Mouse (Mus musculus): ENCODE data around the gene Usp13. TPM values are rescaled to one million over a fixed set of nuclear protein-coding genes. Genes with fewer than 3 reads are reported as not detected.

Gene Usp13
- polyA plus RNA-seq, 1 experiment = 2.6 TPM

DNA sequence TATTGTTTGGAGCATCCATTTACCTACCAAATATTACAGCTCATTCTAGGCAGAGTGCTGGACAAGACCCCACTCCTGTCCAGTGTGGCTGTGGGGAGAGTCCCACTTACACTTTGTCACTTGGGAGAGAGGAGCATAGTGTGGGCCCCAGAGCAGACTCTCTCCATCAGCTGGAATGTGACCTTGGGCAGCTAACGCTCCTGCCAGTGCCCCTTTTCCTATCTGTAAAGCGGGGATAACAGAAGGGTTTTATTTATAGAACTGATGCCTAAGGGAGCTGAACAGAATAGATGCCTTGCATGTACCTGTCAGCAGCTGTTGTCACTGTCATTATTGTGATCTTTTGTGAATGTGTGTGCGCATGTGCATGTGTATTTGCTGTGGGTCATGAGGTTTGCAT, 91.1 kb downstream of the Usp13 start:
- H3K27me3 ChIP-seq (ENCODE audit: control insufficient read depth, insufficient read depth, low read length) = no peaks in the 10 kb centered on the region
- 100% methylated on average over 3 of the region's 3 CpGs for WGBS
- TF ChIP-seq CTCF (IDR thresholded peaks at IDR 0.05; ENCODE audit: borderline replicate concordance, control insufficient read depth, extremely low read depth, insufficient read depth, low read length, poor library complexity) (no peak), POLR2A (IDR thresholded peaks at IDR 0.05; ENCODE audit: control insufficient read depth, extremely low read depth, insufficient read depth, low read length, poor library complexity) (no peak)
- no peaks in the 10 kb centered on the region for H3K4me1 ChIP-seq (replicated peaks; ENCODE audit: control insufficient read depth, insufficient read depth, low read length)
- H3K4me3 ChIP-seq (ENCODE audit: control insufficient read depth, insufficient read depth, low read length) = no peak overlapping the region
- no peaks in the 10 kb centered on the region for H3K36me3 ChIP-seq (ENCODE audit: control insufficient read depth, insufficient read depth, low read length)
- H3K27ac ChIP-seq (ENCODE audit: control insufficient read depth, insufficient read depth, low read length) = no peak overlapping the region
- no peak for DNase-seq

DNA sequence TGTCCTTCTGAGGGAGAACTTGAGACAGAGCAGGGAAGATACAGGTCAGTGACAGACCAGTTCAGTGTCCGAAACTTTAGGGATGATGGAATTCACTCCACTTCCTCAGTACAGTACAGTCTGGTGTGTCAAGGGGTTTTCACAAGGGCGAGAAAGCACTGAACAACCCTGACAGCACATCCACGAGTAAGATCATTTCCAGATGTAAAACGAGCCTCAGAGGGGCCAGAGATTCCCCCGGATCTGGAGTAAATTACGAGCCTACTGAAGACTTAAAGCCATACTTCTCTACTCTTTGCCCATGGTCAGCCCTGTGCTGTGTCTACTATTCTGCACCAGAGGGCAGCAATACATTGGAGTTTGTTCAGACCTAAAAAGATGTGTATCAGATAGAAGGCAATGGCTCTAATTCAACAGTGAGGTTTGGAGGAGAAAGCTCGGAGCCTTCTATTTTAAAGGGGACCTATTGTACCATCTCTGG, 92.8 kb downstream of the Usp13 start:
- TF ChIP-seq POLR2A (IDR thresholded peaks at IDR 0.05; ENCODE audit: control insufficient read depth, extremely low read depth, insufficient read depth, low read length, poor library complexity) (no peak), CTCF (IDR thresholded peaks at IDR 0.05; ENCODE audit: borderline replicate concordance, control insufficient read depth, extremely low read depth, insufficient read depth, low read length, poor library complexity) (no peak)
- no peak overlapping the region for H3K4me3 ChIP-seq (ENCODE audit: control insufficient read depth, insufficient read depth, low read length)
- H3K36me3 ChIP-seq (ENCODE audit: control insufficient read depth, insufficient read depth, low read length) = no peaks in the 10 kb centered on the region
- WGBS = 80% methylated on average over 7 of the region's 7 CpGs
- DNase-seq = no peak
- H3K27ac ChIP-seq (ENCODE audit: control insufficient read depth, insufficient read depth, low read length) = no peak overlapping the region
- H3K27me3 ChIP-seq (ENCODE audit: control insufficient read depth, insufficient read depth, low read length) = no peaks in the 10 kb centered on the region
- no peaks in the 10 kb centered on the region for H3K4me1 ChIP-seq (replicated peaks; ENCODE audit: control insufficient read depth, insufficient read depth, low read length)

DNA sequence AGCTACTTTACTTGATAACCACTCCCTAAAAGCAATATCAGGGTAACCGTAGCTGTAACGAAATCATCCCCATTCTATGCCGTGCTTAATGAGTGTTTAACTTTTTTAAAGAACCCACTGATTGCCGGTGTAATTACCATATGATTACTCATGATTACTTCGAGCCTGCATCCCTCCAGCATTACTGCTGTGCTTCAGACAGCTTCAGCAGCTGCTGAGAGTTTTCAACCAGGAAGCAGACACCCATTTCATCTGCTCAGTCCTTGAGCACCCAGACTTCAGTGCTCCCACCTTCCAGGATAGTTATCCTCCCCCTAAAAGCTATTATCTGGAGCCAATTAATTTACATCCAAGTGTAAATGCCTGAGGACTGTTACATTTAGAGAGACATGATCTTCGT, 106.8 kb downstream of the Usp13 start:
- WGBS = 92% methylated on average over 6 of the region's 6 CpGs
- H3K36me3 ChIP-seq (ENCODE audit: control insufficient read depth, insufficient read depth, low read length) = no peaks in the 10 kb centered on the region

DNA sequence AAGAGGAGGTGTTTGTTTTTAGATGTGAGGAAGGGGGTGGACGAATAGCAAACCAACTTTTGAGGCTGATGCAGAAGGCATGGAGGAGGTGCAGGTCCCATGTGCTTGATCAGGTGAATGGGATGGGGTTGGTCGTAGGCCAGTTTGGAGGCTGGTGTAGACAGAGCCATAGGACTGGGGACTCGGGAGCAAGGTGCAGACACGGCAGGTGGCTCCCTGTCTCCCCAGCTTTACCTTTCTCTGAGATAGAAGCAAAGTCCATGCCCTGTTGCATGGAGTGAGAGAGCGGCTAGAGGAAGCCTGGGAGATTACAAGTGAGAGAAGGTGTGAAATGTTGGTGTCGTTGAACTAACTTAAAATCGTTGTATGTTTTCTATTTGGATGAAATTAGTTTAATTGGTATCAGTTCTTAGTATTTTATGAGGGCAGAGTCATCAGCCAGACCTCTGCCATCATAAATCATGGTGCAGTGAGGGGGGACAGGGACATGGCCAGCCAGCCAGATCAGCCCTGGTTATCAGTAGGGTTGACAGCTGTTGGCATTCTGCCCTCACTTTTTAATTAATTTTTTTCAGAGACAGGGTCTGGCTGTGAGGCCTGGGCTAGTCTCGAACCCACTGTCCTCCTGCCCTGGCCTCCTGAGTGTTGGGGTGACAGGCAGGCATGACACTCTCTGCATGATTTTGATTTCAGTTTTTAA, 122.6 kb downstream of the Usp13 start:
- Histone ChIP-seq H3K27me3 (ENCODE audit: control insufficient read depth, insufficient read depth, low read length) (no peaks in the 10 kb centered on the region), H3K4me3 (ENCODE audit: control insufficient read depth, insufficient read depth, low read length) (no peak overlapping the region), H3K4me1 (replicated peaks; ENCODE audit: control insufficient read depth, insufficient read depth, low read length) (no peaks in the 10 kb centered on the region), H3K36me3 (ENCODE audit: control insufficient read depth, insufficient read depth, low read length) (no peaks in the 10 kb centered on the region), H3K27ac (ENCODE audit: control insufficient read depth, insufficient read depth, low read length) (no peak overlapping the region)
- no peak for TF ChIP-seq POLR2A (IDR thresholded peaks at IDR 0.05; ENCODE audit: control insufficient read depth, extremely low read depth, insufficient read depth, low read length, poor library complexity)
- TF ChIP-seq CTCF (IDR thresholded peaks at IDR 0.05; ENCODE audit: borderline replicate concordance, control insufficient read depth, extremely low read depth, insufficient read depth, low read length, poor library complexity) = no peak
- no peak for DNase-seq
- 84% methylated on average over 8 of the region's 8 CpGs for WGBS

More for the DNA sequence above, 106.8 kb downstream of the Usp13 start:
- TF ChIP-seq CTCF (IDR thresholded peaks at IDR 0.05; ENCODE audit: borderline replicate concordance, control insufficient read depth, extremely low read depth, insufficient read depth, low read length, poor library complexity) (no peak), POLR2A (IDR thresholded peaks at IDR 0.05; ENCODE audit: control insufficient read depth, extremely low read depth, insufficient read depth, low read length, poor library complexity) (no peak)
- Histone ChIP-seq H3K27me3 (ENCODE audit: control insufficient read depth, insufficient read depth, low read length) (no peaks in the 10 kb centered on the region), H3K27ac (ENCODE audit: control insufficient read depth, insufficient read depth, low read length) (no peak overlapping the region), H3K4me1 (replicated peaks; ENCODE audit: control insufficient read depth, insufficient read depth, low read length) (no peaks in the 10 kb centered on the region), H3K4me3 (ENCODE audit: control insufficient read depth, insufficient read depth, low read length) (no peak overlapping the region)
- no peak for DNase-seq

DNA sequence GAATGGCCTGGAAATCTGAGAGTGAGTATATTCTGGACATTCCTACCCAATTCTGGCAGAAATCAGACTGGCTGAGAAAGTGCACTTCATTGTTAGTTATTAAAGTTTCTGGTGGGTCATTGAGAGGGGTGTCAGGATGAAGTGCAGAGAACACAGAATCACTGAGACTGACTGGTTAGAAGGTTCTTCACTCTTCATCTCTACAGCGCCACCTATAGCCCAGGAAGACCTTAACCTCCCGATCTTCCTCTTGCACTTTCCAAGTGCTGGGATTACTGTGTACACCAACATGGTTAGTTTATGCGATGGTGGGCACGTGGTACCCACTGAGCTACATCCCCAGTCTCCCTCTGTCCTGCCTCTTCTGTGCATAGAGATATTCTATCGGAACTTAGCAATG, 130.1 kb downstream of the Usp13 start:
- H3K4me3 ChIP-seq (ENCODE audit: control insufficient read depth, insufficient read depth, low read length) = no peak overlapping the region
- no peaks in the 10 kb centered on the region for H3K4me1 ChIP-seq (replicated peaks; ENCODE audit: control insufficient read depth, insufficient read depth, low read length)
- H3K27me3 ChIP-seq (ENCODE audit: control insufficient read depth, insufficient read depth, low read length) = no peaks in the 10 kb centered on the region
- TF ChIP-seq CTCF (IDR thresholded peaks at IDR 0.05; ENCODE audit: borderline replicate concordance, control insufficient read depth, extremely low read depth, insufficient read depth, low read length, poor library complexity) (no peak), POLR2A (IDR thresholded peaks at IDR 0.05; ENCODE audit: control insufficient read depth, extremely low read depth, insufficient read depth, low read length, poor library complexity) (no peak)
- 94% methylated on average over 5 of the region's 5 CpGs for WGBS
- H3K27ac ChIP-seq (ENCODE audit: control insufficient read depth, insufficient read depth, low read length) = no peak overlapping the region
- H3K36me3 ChIP-seq (ENCODE audit: control insufficient read depth, insufficient read depth, low read length) = no peaks in the 10 kb centered on the region
- DNase-seq = no peak

DNA sequence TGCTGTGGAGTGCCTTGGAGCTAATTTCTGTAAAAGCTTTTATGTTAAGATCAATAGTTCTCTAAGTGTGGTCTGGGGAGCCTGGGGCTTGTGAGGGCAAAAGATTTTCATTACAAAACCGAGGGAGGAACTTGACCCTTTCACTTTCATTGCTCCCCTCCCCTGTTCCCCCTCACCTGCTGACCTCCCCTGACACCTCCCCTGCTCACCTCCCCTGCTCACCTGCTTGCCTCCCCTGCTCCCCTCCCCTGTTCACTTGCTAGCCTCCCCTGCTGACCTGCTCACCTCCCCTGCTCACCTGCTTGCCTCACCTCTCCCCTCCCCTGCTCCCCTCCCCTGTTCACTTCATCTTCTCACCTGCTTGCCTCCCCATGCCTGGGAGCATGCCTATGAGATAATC, 134.0 kb downstream of the Usp13 start:
- Histone ChIP-seq H3K4me3 (ENCODE audit: control insufficient read depth, insufficient read depth, low read length) (no peak overlapping the region), H3K27ac (ENCODE audit: control insufficient read depth, insufficient read depth, low read length) (no peak overlapping the region), H3K4me1 (replicated peaks; ENCODE audit: control insufficient read depth, insufficient read depth, low read length) (no peaks in the 10 kb centered on the region), H3K27me3 (ENCODE audit: control insufficient read depth, insufficient read depth, low read length) (no peaks in the 10 kb centered on the region), H3K36me3 (ENCODE audit: control insufficient read depth, insufficient read depth, low read length) (no peaks in the 10 kb centered on the region)
- 0% methylated on average over 1 of the region's 1 CpGs for WGBS
- no peak for DNase-seq
- TF ChIP-seq CTCF (IDR thresholded peaks at IDR 0.05; ENCODE audit: borderline replicate concordance, control insufficient read depth, extremely low read depth, insufficient read depth, low read length, poor library complexity) (no peak), POLR2A (IDR thresholded peaks at IDR 0.05; ENCODE audit: control insufficient read depth, extremely low read depth, insufficient read depth, low read length, poor library complexity) (no peak)
